Mouse (Mus musculus) limb, embryonic 14.5 days (tissue): ENCODE measurements around the gene Lum. TPM values are rescaled to one million over a fixed set of nuclear protein-coding genes. Genes with fewer than 3 reads are reported as not detected.

Experiments used
- ATAC-seq: fragments of 200-750 bp; cut with Nextera tagmentation; 2 replicates; pipeline ENCODE4 v1.8.0; 2017; ENCODE audit warnings: low read depth, moderate number of reproducible peaks, moderate TSS enrichment; ENCODE audit not compliant: low FRiP score
- DNase-seq: peaks from one replicate; pipeline ENCODE4 v3.0.0-alpha.2; 2015; ENCODE audit warnings: low spot score
- H3K27ac ChIP-seq: fragments of 300-500 bp; sonication (generic); replicated peaks from 2 replicates; pipeline ENCODE4 v1.5.1; 2014; ENCODE audit warnings: low read depth, mild to moderate bottlenecking, low read length, moderate library complexity, mixed read lengths
- H3K27me3 ChIP-seq: fragments of 300-500 bp; sonication (generic); 2 replicates; pipeline ENCODE4 v1.6.1; 2014; ENCODE audit warnings: low read length, mixed read lengths; ENCODE audit not compliant: control insufficient read depth, insufficient read depth
- H3K36me3 ChIP-seq: fragments of 300-500 bp; sonication (generic); 2 replicates; pipeline ENCODE4 v1.6.1; 2014; ENCODE audit warnings: mild to moderate bottlenecking, low read length, moderate library complexity, mixed read lengths; ENCODE audit not compliant: control insufficient read depth, insufficient read depth
- H3K4me1 ChIP-seq: fragments of 300-500 bp; sonication (generic); 2 replicates; pipeline ENCODE4 v1.6.1; 2014; ENCODE audit warnings: antibody characterized with exemption, low read length, mixed read lengths; ENCODE audit not compliant: control insufficient read depth, insufficient read depth
- H3K4me2 ChIP-seq: fragments of 300-500 bp; sonication (generic); replicated peaks from 2 replicates; pipeline ENCODE4 v1.6.1; 2014; ENCODE audit warnings: low read depth, mild to moderate bottlenecking, low read length, moderate library complexity; ENCODE audit not compliant: severe bottlenecking
- H3K4me3 ChIP-seq: fragments of 300-500 bp; sonication (generic); replicated peaks from 2 replicates; pipeline ENCODE4 v1.5.1; 2014; ENCODE audit warnings: low read length
- H3K9ac ChIP-seq: fragments of 300-500 bp; sonication (generic); 2 replicates; pipeline ENCODE4 v1.6.1; 2014; ENCODE audit warnings: mild to moderate bottlenecking, low read depth, low read length, moderate library complexity; ENCODE audit not compliant: severe bottlenecking
- H3K9me3 ChIP-seq: fragments of 300-500 bp; sonication (generic); 2 replicates; pipeline ENCODE4 v1.6.1; 2016; ENCODE audit warnings: low read length; ENCODE audit not compliant: control insufficient read depth
- POLR2A ChIP-seq: fragments of 200-500 bp; IDR thresholded peaks from 2 replicates; pipeline ENCODE4 v1.8.0; 2012; ENCODE audit warnings: inconsistent platforms, mild to moderate bottlenecking, moderate library complexity, borderline replicate concordance; ENCODE audit not compliant: insufficient read depth, insufficient read length; ENCODE audit errors: extremely low read depth
- WGBS: fragments of 180-500 bp; shearing (Covaris S2); extraction: QIAGEN DNeasy Blood & Tissue Kit; methylation state at CpG from one replicate; pipeline ENCODE4 v1.1.7; 2014; 5-methylcytosine and 5-hydroxymethylcytosine counted together
- polyA plus RNA-seq, 2 experiments: library from polyadenylated mRNA; depleted of rRNA in 1 of 2; stranded (reverse) in 1 of 2; unstranded in 1 of 2; fragments of >200 nt; fragmentation: Nextera tagmentation in 1 of 2; extraction: Ambion mirVana in 1 of 2; gene quantifications; 2 replicates each; pipeline versions ENCODE4 v1.2.1 to v1.2.3; 2012 to 2014

The Lum gene
- polyA plus RNA-seq, 2 experiments = 402 to 602 TPM

DNA sequence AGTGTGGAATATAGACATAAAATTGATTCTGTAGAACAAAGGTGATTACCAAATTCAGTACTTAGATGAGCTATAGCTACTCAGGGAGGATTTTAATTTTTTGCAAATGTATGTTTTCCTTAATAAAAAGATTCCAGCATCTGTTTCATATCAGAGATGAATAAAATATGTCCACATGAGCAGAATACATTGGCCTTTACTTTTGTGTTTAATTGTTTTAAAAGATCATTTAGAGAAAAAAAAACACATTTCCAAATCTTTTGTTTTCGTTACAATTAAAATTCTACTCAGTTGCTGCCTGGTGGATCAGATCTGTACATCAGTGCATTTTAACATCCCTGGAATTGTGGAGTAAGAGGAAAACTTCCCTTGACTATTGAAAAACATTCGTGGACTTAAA lies 41.7 kb downstream of the Lum start, which contains the start of gene Kera:
Gene Kera, plus strand, starts transcription at position 301 of the 400 bp plus-strand sequence.
- WGBS = 58% methylated on average over 2 of the region's 2 CpGs

More for the DNA sequence above, 41.7 kb downstream of the Lum start, which contains the start of gene Kera:
- Histone ChIP-seq H3K27ac (0 out of 2 replicates have a peak within 1 kb of the TSS, but pooled peaks have one; percentile 33), H3K36me3 (no peaks in the 10 kb centered on the region), H3K9ac (no peak within 1 kb of the TSS), H3K4me2 (no peak within 1 kb of the TSS), H3K27me3 (no peaks in the 10 kb centered on the region), H3K4me3 (no peak within 1 kb of the TSS), H3K9me3 (no peaks in the 10 kb centered on the region), H3K4me1 (0 out of 2 replicates have a peak, but pooled peaks cover 4% of the 10 kb centered on the region)
- TF ChIP-seq POLR2A = no peak
- no peak for DNase-seq
- no peak for ATAC-seq

Other genes starting within 250 kb of the Lum start
- 435 and 512 TPM in 2 replicates for gene Dcn, start 85.5 kb upstream of the Lum start, polyA plus RNA-seq (2012; rRNA removed)
- gene Dcn, start 85.5 kb upstream of the Lum start, polyA plus RNA-seq (2014; fragmentation: Nextera tagmentation; extraction: Ambion mirVana) = 720 and 758 TPM in 2 replicates
- 119 and 122 TPM in 2 replicates for gene Kera, start 41.8 kb downstream of the Lum start, polyA plus RNA-seq (2012; rRNA removed)
- gene Kera, start 41.8 kb downstream of the Lum start, polyA plus RNA-seq (2014; fragmentation: Nextera tagmentation; extraction: Ambion mirVana) = 151 and 180 TPM in 2 replicates
- gene Epyc, start 78.9 kb downstream of the Lum start, polyA plus RNA-seq (2012; rRNA removed) = 78.1 and 79.8 TPM in 2 replicates
- 25.6 and 38.4 TPM in 2 replicates for gene Epyc, start 78.9 kb downstream of the Lum start, polyA plus RNA-seq (2014; fragmentation: Nextera tagmentation; extraction: Ambion mirVana)
- gene Ccer1, start 127.9 kb downstream of the Lum start, polyA plus RNA-seq (2012; rRNA removed) = not detected in 2 replicates
- gene Ccer1, start 127.9 kb downstream of the Lum start, polyA plus RNA-seq (2014; fragmentation: Nextera tagmentation; extraction: Ambion mirVana) = not detected in 2 replicates
- gene C030005K15Rik, start 161.6 kb downstream of the Lum start, polyA plus RNA-seq (2012; rRNA removed) = not detected in 2 replicates
- gene C030005K15Rik, start 161.6 kb downstream of the Lum start, polyA plus RNA-seq (2014; fragmentation: Nextera tagmentation; extraction: Ambion mirVana) = not detected in 2 replicates